Mouse (Mus musculus) ES-E14 (cell line): Measurements from ENCODE around the gene Atf7ip. TPM values are rescaled to one million over a fixed set of nuclear protein-coding genes. Genes with fewer than 3 reads are reported as not detected.
A peak's percentile ranks its signal among the peaks of the same experiment; 100 is the strongest.

ENCODE experiments used
- DNase-seq: peaks from one replicate; pipeline ENCODE4 v3.0.0-alpha.2; 2013; ENCODE audit warnings: low read depth, low spot score
- H3K27ac ChIP-seq: 2 replicates; pipeline ENCODE4 v1.5.1; 2012; ENCODE audit warnings: low read depth, mild to moderate bottlenecking, low read length, moderate library complexity, mixed read lengths; ENCODE audit not compliant: poor library complexity, insufficient read depth, severe bottlenecking
- H3K36me3 ChIP-seq: 2 replicates; pipeline ENCODE4 v1.6.1; 2012; ENCODE audit warnings: mild to moderate bottlenecking, low read length, moderate library complexity, mixed read lengths; ENCODE audit not compliant: control insufficient read depth, poor library complexity, insufficient read depth, severe bottlenecking
- H3K4me1 ChIP-seq, 2 experiments: fragments of 150-350 bp in 1 of 2; sonication (generic) in 1 of 2; 2 replicates each; pipeline ENCODE4 v1.6.1; 2012; ENCODE audit warnings: low read length in 2 of 2, mild to moderate bottlenecking in 1 of 2, mixed read lengths in 1 of 2; ENCODE audit not compliant: control insufficient read depth in 2 of 2, insufficient read depth in 2 of 2, poor library complexity in 1 of 2
- H3K4me3 ChIP-seq, 2 experiments: fragments of 150-350 bp in 1 of 2; sonication (generic) in 1 of 2; 2 replicates each; pipeline ENCODE4 v1.5.1; 2012; ENCODE audit warnings: low read length in 2 of 2, low read depth in 1 of 2, mild to moderate bottlenecking in 1 of 2, mixed read lengths in 1 of 2; ENCODE audit not compliant: insufficient read depth in 1 of 2, poor library complexity in 1 of 2, severe bottlenecking in 1 of 2
- H3K9ac ChIP-seq: 2 replicates; pipeline ENCODE4 v1.6.1; 2012; ENCODE audit warnings: low read depth, mild to moderate bottlenecking, low read length, mixed read lengths; ENCODE audit not compliant: poor library complexity, insufficient read depth, severe bottlenecking
- H3K9me3 ChIP-seq: fragments of 150-350 bp; sonication (generic); 2 replicates; pipeline ENCODE4 v1.6.1; 2012; ENCODE audit warnings: low read depth, mild to moderate bottlenecking, low read length; ENCODE audit not compliant: control insufficient read depth, insufficient read depth
- CHD2 ChIP-seq: IDR thresholded peaks from 2 replicates; pipeline ENCODE4 v1.6.1; 2014; ENCODE audit warnings: mild to moderate bottlenecking, low read depth, low read length, inconsistent platforms
- HCFC1 ChIP-seq: IDR thresholded peaks from 2 replicates; pipeline ENCODE4 v1.6.1; 2012; ENCODE audit warnings: low read length, inconsistent platforms, borderline replicate concordance; ENCODE audit not compliant: insufficient read depth
- MAFK ChIP-seq: IDR thresholded peaks from 2 replicates; pipeline ENCODE4 v1.6.1; 2014; ENCODE audit warnings: mild to moderate bottlenecking, low read depth, low read length, inconsistent platforms; ENCODE audit not compliant: insufficient read depth
- ZC3H11A ChIP-seq: IDR thresholded peaks from 2 replicates; pipeline ENCODE4 v1.6.1; 2012; ENCODE audit warnings: low read depth, mild to moderate bottlenecking, inconsistent platforms, low read length, borderline replicate concordance
- ZNF384 ChIP-seq: IDR thresholded peaks from 2 replicates; pipeline ENCODE4 v1.6.1; 2012; ENCODE audit warnings: low read depth, low read length, inconsistent platforms
- in situ Hi-C, 2 experiments: fragments of 600-800 bp; cut with MboI; formaldehyde crosslinking; loops; one replicate each; pipeline ENCODE4 v1.15.1; 2025; ENCODE audit warnings: low sequenced_read_pairs in 2 of 2, inconsistent platforms in 1 of 2; ENCODE audit not compliant: unreplicated experiment in 2 of 2
- total RNA-seq: library from RNA; depleted of rRNA; stranded (reverse); fragments of 300-350 nt; gene quantifications from 2 replicates; pipeline ENCODE4 v1.2.3, GENCODE M21; 2012

Gene Atf7ip
- total RNA-seq, 1 experiment = 26.8 TPM

DNA sequence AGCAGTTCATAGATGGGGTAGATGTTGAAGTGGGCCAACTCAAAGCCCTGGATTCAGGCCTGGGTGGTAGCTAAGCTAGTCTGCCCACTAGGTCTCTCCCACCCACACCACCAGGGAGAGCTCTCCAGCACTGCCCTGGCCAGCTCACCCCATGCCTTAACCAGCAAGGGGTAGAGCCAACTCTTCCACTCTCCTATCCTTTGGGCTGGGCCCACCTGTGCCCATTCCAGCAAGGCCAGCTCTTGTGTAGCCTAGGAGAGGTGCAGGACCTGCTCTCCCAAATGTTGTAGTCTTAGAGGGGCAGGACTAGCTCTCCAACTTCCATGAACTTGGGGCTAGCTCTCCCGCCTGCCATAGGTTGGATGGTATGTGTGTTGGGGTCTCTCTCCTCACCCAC, 18.4 kb upstream of the Atf7ip start:
- Histone ChIP-seq H3K4me1 (peaks cover 2 to 10% of the 10 kb centered on the region in 2 experiments; a peak in 2 of 4 replicates), H3K9me3 (peaks cover 2% of the 10 kb centered on the region; the same call in 1 of the 2 replicates), H3K9ac (no peak overlapping the region; the same call in 1 of the 2 replicates), H3K36me3 (no peaks in the 10 kb centered on the region; the same call in 1 of the 2 replicates), H3K4me3 (no peak overlapping the region), H3K27ac (no peak overlapping the region)
- no peak for DNase-seq
- in situ Hi-C loops = no loop called here
- TF ChIP-seq ZC3H11A (no peak), ZNF384 (no peak), HCFC1 (no peak), MAFK (no peak), CHD2 (no peak)

DNA sequence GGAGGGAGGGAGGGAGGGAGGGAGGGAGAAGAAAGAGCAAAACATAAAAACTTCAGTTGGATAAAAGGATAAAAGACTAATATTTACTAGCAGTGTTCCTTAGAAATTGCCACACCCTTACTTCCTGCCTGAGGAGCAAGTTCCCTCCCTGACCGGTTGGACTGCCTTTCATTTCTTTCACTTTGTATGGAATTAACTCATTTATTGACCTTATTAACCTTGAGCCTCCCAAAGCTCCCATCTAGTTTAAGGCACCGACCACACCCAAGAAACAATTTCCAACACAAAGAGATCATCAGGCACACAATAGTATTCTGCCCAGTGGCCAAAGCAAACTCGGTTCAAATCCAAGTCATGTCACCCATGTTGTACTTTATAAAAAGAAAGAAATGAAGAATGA, 16.1 kb upstream of the Atf7ip start:
- peak; percentile 68 for TF ChIP-seq CHD2
- TF ChIP-seq ZC3H11A = no peak
- DNase-seq = peak; percentile 76
- H3K27ac ChIP-seq = peak overlapping the region; percentile 98
- no peak overlapping the region for H3K9ac ChIP-seq
- in situ Hi-C loops = no loop called here
- H3K9me3 ChIP-seq = no peaks in the 10 kb centered on the region
- H3K4me1 ChIP-seq = peaks cover 2 to 10% of the 10 kb centered on the region in 2 experiments; a peak in 2 of 4 replicates
- H3K36me3 ChIP-seq = peaks cover 2% of the 10 kb centered on the region; the same call in 1 of the 2 replicates
- H3K4me3 ChIP-seq = no peak overlapping the region

DNA sequence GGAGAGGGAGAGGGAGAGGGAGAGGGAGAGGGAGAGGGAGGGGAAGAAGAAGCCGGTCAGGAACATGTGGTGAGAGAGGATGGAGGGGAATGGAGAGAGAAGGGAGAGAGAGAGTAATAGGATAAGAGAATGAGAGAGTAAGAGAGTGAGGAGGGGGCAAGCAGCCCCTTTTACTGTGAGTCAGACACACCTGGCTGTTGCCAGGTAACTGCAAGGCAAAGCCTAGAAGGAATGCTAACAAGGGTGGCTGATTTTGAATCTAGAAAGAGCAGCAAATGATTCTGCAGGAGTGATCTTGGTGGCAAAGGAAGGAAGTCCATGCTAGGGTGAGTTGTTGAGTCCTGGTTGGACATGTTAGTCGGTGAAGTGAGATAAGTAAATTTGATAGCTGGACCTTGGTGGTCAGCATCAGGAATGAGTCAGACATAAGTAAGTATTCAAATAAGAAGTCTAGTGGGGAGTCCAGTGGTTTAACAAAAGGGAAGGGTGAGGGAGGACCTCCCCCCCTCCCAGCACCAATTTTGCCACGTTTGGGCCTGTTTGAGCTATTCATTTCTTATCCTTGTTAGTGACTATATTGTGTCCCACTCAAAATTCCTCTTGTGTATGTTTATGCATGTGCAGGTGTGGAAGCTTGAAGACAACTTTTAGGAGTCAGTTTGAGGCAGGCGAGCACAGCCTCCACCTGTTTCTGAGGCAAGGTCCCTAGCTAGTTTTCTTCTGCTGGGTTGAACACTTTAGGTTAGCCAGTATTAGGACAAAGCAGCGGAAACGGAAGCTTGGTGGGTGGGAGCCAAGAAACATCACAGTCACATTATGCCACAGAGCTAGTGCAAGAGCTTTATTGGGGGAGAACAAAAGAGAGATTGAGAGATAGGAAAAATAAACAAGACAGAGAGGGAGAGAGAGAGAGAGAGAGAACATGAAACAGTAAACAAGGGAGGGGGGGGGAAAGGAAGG, 15.2 kb upstream of the Atf7ip start:
- no peak overlapping the region for H3K4me3 ChIP-seq
- H3K36me3 ChIP-seq = peaks cover 2% of the 10 kb centered on the region; the same call in 1 of the 2 replicates
- in situ Hi-C loops = no loop called here
- peaks cover 2 to 10% of the 10 kb centered on the region in 2 experiments; a peak in 2 of 4 replicates for H3K4me1 ChIP-seq
- peak overlapping the region; percentile 98 for H3K27ac ChIP-seq
- peak overlapping the region; percentile 20; the same call in 1 of the 2 replicates for H3K9ac ChIP-seq
- no peak for TF ChIP-seq MAFK
- no peak for TF ChIP-seq HCFC1
- no peak for TF ChIP-seq ZC3H11A
- no peak for TF ChIP-seq ZNF384
- TF ChIP-seq CHD2 = no peak; the same call in 1 of the 2 replicates
- no peaks in the 10 kb centered on the region for H3K9me3 ChIP-seq
- DNase-seq = no peak

DNA sequence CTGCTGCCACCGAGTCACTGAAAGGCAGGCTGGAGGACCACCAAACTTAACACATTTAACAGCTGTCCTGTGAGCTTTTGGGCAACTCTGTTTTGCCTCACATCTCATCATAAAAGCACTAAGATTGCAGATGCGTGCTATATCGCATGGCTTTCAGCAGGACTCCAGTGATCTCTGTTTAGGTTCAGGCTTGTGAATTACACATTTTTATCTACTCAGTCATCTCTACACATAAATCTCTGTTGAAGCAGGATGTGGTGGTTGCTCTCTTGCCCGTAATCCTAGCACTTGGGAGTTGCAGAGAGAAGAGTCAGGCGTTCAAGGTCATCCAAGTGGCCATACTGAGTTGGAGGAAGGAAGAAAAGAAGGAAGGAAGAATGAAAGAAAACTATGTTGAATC, 14.3 kb upstream of the Atf7ip start:
- Histone ChIP-seq H3K36me3 (peaks cover 2% of the 10 kb centered on the region; the same call in 1 of the 2 replicates), H3K4me1 (peaks cover 2 to 10% of the 10 kb centered on the region in 2 experiments; a peak in 2 of 4 replicates), H3K27ac (peak overlapping the region; percentile 98), H3K9ac (no peak overlapping the region), H3K9me3 (no peaks in the 10 kb centered on the region), H3K4me3 (no peak overlapping the region)
- TF ChIP-seq HCFC1 = no peak
- no peak for TF ChIP-seq MAFK
- TF ChIP-seq CHD2 = no peak
- TF ChIP-seq ZNF384 = no peak
- TF ChIP-seq ZC3H11A = no peak
- no peak for DNase-seq
- in situ Hi-C loops = no loop called here
